Mouse (Mus musculus): ENCODE measurements around the gene Trpc4ap.

GRCm38 (mm10) chr2:155623996-155624395, 68.2 kb downstream of the Trpc4ap start:
- TF ChIP-seq CTCF (IDR thresholded peaks at IDR 0.05; ENCODE audit: low read depth), result no peak
- TF ChIP-seq EP300 (optimal IDR thresholded peaks at IDR 0.05), result no peak

Data from stomach, postnatal 0 days (tissue).